In the genomic region with DNA sequence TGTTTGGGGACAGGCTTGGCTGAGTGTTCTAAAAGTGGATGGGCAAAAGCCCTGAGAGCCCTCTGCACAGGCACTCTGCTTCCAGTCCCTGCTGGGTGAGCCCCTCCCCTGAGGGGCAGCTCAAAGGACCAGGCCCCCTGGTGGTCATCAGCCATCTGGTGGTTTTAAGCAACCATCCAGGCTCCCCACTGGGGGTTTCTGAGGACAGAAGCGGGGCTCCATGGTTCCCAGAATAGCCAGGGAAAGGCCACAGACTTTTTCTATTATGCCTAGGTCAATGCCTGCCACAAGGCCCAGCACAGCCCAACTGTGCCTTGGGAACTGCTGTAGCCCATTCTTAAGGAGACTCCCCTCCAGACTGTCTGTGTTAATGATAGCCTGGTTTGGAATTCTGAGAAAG, we compare ENCODE assay signal across 8 mouse cellular contexts.
A peak's percentile ranks its signal among the peaks of the same experiment; 100 is the strongest.
DNase-seq lines count a peak whose midpoint lies in the region; ATAC-seq lines count a peak whose summit lies in the region.

No protein-coding gene starts in this region.

- peak; percentile 26 to 47 for DNase-seq in layer of hippocampus, postnatal 14 days (ENCODE audit: low spot score in 2 of 2)
- no peak for DNase-seq in layer of hippocampus, adult 8-10 months (ENCODE audit: low spot score in 2 of 2)
- peak; percentile 71 for DNase-seq in cerebellum, adult 11-12 months
- DNase-seq in thymus, postnatal 36 days = no peak
- no peak for DNase-seq in thymus, postnatal 25 days
- no peak for DNase-seq in gastrocnemius, postnatal 36 days

- H3K4me2 ChIP-seq in forebrain, embryonic 13.5 days = no peak overlapping the region
- no peak overlapping the region for H3K4me2 ChIP-seq in midbrain, embryonic 15.5 days

- H3K9ac ChIP-seq in forebrain, embryonic 13.5 days = peak overlapping the region; percentile 0; the same call in 1 of the 2 replicates
- H3K9ac ChIP-seq in midbrain, embryonic 15.5 days = no peak overlapping the region

- intact Hi-C loops in gastrocnemius, postnatal 36 days (cut with DNase I) = no loop called here

- no peak overlapping the region; the same call in 1 of the 2 replicates for H3K27ac ChIP-seq in forebrain, embryonic 13.5 days
- 0 out of 2 replicates have a peak overlapping the region, but pooled peaks have one; percentile 7 for H3K27ac ChIP-seq in midbrain, embryonic 15.5 days

- peaks cover 39% of the 10 kb centered on the region for H3K4me1 ChIP-seq in forebrain, embryonic 13.5 days
- H3K4me1 ChIP-seq in midbrain, embryonic 15.5 days = peaks cover 35% of the 10 kb centered on the region

- H3K27me3 ChIP-seq in forebrain, embryonic 13.5 days = peaks cover 8% of the 10 kb centered on the region; the same call in 1 of the 2 replicates
- H3K27me3 ChIP-seq in midbrain, embryonic 15.5 days (replicated peaks) = no peaks in the 10 kb centered on the region

- 5% methylated on average over 1 of the region's 1 CpGs for WGBS in forebrain, embryonic 13.5 days
- WGBS in midbrain, embryonic 15.5 days = 20% methylated on average over 1 of the region's 1 CpGs

- no peak overlapping the region for H3K4me3 ChIP-seq in forebrain, embryonic 13.5 days
- no peak overlapping the region for H3K4me3 ChIP-seq in midbrain, embryonic 15.5 days

- H3K36me3 ChIP-seq in forebrain, embryonic 13.5 days (ENCODE audit: poor library complexity, severe bottlenecking) = no peaks in the 10 kb centered on the region
- H3K36me3 ChIP-seq in midbrain, embryonic 15.5 days (replicated peaks) = no peaks in the 10 kb centered on the region

- peak; percentile 52; the same call in 1 of the 2 replicates for ATAC-seq in forebrain, embryonic 13.5 days
- peak; percentile 55; the same call in 1 of the 2 replicates for ATAC-seq in midbrain, embryonic 15.5 days (replicated peaks)

- no peaks in the 10 kb centered on the region for H3K9me3 ChIP-seq in forebrain, embryonic 13.5 days (replicated peaks)
- no peaks in the 10 kb centered on the region for H3K9me3 ChIP-seq in midbrain, embryonic 15.5 days

Comparison
In these comparisons a context has a peak if more than half of its experiments do, and no peak if none do; other contexts are left out.
1. DNase-seq: peak in layer of hippocampus, postnatal 14 days (2 of 2) and cerebellum, adult 11-12 months (single experiment); none in layer of hippocampus, adult 8-10 months (0 of 2), thymus, postnatal 36 days (0 of 2), thymus, postnatal 25 days (single experiment) and gastrocnemius, postnatal 36 days (0 of 2).